Mouse (Mus musculus): ENCODE data around the gene Coil. TPM values are rescaled to one million over a fixed set of nuclear protein-coding genes. Genes with fewer than 3 reads are reported as not detected.
"Not testable (repeated sequence)": the region's sequence is repeated elsewhere in the genome, so short reads cannot be mapped to it uniquely, and the experiment has no call there.

Gene Coil
- total RNA-seq, 2 experiments from 2014 or later = 4.9 TPM

DNA sequence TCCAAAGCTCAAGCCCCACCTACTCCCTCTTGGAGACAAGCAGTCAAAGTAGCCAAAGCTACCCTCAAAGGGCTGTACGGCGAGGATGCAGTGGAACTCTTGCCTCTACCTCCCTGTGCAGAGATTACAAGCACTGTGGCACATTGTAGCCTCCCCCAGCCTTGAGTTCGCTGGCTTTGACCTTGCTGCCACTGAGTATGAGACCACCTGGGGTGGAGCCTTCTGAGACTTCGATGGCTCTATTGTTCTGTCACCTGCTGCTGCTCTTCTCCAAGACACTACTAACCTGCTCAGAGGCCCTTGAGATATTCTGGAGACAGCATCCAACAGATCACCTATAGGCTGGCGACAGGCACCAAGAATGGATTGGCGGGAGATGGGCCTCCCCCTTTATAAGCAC is 60.5 kb downstream of the Coil start:
- intact Hi-C loops (cut with DNase I) = no loop called here
- no peak for DNase-seq

DNA sequence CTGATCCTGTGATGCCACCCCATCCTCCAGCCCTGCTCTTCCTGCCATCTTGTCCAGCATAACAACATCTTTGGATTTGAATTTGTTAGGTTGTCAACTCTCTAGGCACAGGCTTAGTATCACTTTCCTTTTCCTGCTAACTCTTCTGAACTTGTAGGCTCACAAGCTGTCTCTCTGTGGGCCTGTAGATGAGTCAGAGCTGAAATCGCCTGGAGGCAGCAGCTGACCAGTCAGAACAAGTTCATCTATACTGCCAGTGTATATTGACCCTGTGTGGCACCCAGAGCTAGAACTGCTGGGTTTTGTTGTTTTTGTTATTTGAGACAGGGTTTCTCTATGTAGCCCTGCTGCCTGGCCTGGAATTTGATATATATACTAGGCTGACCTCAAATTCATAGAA is 61.1 kb downstream of the Coil start:
- intact Hi-C loops (cut with DNase I) = no loop called here
- no peak for DNase-seq

DNA sequence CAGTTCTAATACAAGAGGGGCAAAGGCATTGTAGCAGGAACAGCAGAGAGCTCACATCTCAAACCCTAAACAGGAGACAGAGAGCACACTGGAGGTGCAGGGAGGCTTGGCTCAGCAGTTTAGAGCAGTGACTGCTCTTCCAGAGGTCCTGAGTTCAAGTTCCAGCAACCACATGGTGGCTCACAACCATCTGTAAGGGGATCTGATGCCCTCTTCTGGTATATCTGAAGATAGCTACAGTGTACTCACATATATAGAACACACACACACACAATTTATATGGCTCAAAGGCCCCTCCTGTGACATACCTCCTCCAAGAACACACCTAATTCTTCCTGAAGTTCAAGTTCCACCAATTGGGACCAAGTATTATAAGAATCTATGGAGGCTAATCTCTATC is 64.5 kb downstream of the Coil start:
- DNase-seq = no peak
- intact Hi-C loops (cut with DNase I) = no loop called here

DNA sequence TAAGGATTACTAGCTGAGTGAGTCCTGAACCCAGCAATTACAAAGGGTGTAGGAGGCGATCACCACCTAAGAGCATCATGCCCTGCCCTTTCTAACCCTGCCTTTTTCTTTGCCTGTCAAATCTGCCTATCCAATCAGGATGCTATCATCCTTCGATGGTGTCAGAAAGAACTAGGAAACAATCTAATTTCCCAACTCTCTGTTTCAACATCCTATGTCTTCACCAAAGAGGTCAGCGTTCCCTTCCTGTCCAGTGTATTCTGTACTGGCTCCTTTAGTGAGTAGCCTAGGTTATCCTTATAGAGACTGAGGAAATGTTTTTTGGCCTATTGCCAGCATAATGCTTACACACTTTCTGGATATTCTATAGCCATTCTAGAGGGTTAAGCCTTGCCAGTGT is 65.5 kb downstream of the Coil start:
- DNase-seq = no peak
- intact Hi-C loops (cut with DNase I) = no loop called here

DNA sequence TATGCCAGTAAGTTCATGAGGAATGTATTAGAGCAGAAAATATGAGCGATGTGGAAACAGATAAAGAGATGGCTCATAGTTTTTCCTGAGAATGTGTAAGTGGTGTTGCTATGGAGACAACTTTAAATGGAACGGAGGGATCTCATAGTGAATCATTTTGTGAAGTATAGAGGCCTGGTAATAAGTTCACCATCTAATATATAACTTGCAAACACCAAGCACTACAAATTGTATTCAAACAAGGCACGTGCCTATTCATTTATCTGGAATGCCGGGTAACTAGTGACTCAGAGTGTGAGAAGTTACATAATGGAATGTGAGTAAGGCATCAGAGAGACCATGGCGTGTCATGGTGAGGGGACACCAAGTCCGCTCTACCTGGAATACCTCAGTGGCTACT is 68.4 kb downstream of the Coil start:
- intact Hi-C loops (cut with DNase I) = no loop called here
- DNase-seq = no peak

DNA sequence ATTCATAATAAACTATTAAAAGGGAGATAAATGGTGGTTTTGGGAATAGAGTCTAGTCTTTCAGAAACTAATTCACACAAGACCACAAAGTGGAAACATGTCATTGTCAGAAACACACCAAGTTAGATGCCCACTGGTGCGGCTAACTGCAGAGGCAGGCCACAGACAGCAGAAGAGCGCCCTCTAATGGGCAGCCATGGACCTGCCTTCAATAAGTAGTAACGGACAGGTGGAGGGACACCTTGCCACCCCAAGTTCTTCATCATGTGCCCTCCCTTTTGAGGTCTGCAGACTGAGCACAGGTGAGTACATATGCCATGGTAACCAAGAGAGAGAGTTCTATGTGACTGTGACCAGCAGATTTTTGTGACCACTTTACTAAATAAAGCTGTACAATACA is 69.3 kb downstream of the Coil start:
- intact Hi-C loops (cut with DNase I) = loop anchor here (1.0 kb wide), 1 partner anchor 46 kb away; no protein-coding TSS in a partner anchor
- peak; percentile 73 to 80 for DNase-seq

DNA sequence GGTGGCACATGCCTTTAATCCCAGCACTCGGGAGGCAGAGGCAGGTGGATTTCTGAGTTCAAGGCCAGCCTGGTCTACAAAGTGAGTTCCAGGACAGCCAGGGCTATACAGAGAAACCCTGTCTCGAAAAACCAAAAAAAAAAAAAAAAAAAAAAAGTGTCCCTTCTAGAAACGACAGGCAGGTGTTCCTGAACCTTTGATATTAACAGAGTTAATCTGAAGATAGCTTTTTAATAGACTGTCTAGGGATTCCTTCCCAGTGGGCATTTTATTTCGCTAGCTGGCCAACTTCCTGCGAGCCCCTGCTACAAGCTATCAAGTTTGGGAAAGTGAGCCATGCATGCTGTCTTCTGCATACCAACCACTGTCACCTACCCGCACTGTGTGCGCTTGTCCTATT is 71.0 kb downstream of the Coil start:
- DNase-seq; intact Hi-C loops (cut with DNase I): not testable (repeated sequence)

Other genes starting within 250 kb of the Coil start
- gene Akap1, start 105.7 kb upstream of the Coil start, total RNA-seq (2021) = 100 to 1,000 TPM; 117 to 139 TPM
- gene Scpep1, start 14.8 kb upstream of the Coil start, total RNA-seq (2021) = 10 to 100 TPM; 19.2 to 21.7 TPM
- gene Elobl, start 3.3 kb upstream of the Coil start, total RNA-seq (2021) = not detected
- 10 to 100 TPM; 23.1 to 27.3 TPM for gene Trim25, start 29.1 kb downstream of the Coil start, total RNA-seq (2021)
- gene Dgke, start 96.6 kb downstream of the Coil start, total RNA-seq (2021) = 10 to 100 TPM in 1 of 2 experiments, 1 to 10 TPM in 1; 10.0 to 14.3 TPM
- not detected for gene Gm525, start 103.6 kb downstream of the Coil start, total RNA-seq (2021)